Mouse (Mus musculus) testis, adult 2 months (tissue): Measurements from ENCODE around the gene Rhof.

Experiments
- CTCF ChIP-seq: fragments of 200-500 bp; IDR thresholded peaks from 2 replicates; pipeline ENCODE4 v1.5.1; 2012; ENCODE audit warnings: low read depth, mild to moderate bottlenecking, inconsistent platforms, low read length, moderate library complexity; ENCODE audit not compliant: control insufficient read depth, insufficient read depth, insufficient replicate concordance
- POLR2A ChIP-seq: fragments of 200-500 bp; IDR thresholded peaks from 2 replicates; pipeline ENCODE4 v1.6.1; 2012; ENCODE audit warnings: low read depth, mild to moderate bottlenecking, inconsistent platforms, low read length, moderate library complexity; ENCODE audit not compliant: control insufficient read depth

- TF ChIP-seq CTCF (peak; percentile 66; the same call in 1 of the 2 replicates), POLR2A (no peak)
Observed at GRCm38 (mm10) chr5:123122181-123122580, 10.3 kb downstream of the Rhof start.
